Mouse (Mus musculus) ES-E14 (cell line): Measurements from ENCODE around the gene Rora.

Experiments used
- CHD2 ChIP-seq: IDR thresholded peaks from 2 replicates; pipeline ENCODE4 v1.6.1; 2014; ENCODE audit warnings: mild to moderate bottlenecking, low read depth, low read length, inconsistent platforms
- ZC3H11A ChIP-seq: IDR thresholded peaks from 2 replicates; pipeline ENCODE4 v1.6.1; 2012; ENCODE audit warnings: low read depth, mild to moderate bottlenecking, inconsistent platforms, low read length, borderline replicate concordance
- ZNF384 ChIP-seq: IDR thresholded peaks from 2 replicates; pipeline ENCODE4 v1.6.1; 2012; ENCODE audit warnings: low read depth, low read length, inconsistent platforms

- TF ChIP-seq ZNF384 (no peak), ZC3H11A (no peak), CHD2 (no peak)
Measured at GRCm38 (mm10) chr9:69288113-69288512, 634.5 kb downstream of the Rora start.
